22 mouse cellular contexts compared by ENCODE assay signal in the genomic region with DNA sequence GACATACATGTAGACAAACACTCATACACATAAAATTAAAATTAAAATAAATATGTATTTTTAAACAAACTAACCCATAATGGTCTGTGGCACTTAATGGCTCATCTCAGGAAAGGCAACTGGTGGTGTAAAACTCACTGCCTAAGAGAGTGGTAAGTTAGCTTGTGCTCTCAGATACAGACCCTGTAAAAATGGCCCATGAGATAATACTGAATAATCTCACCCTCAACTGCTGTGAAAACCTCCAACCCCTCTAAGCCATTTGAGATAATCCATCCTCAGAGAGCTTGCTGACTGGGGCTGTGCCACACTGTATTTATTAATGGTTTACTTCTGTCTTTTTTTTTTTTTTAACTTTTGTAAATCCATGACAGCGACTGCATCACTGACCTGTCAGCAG. TPM values are rescaled to one million over a fixed set of nuclear protein-coding genes. Genes with fewer than 3 reads are reported as not detected.
DNase-seq lines count a peak whose midpoint lies in the region; ATAC-seq and TF ChIP-seq lines count a peak whose summit lies in the region.
"Had no signal": no experiment of that assay in that cellular context is flagged by ENCODE, and none has a peak within 500 bp of the region (broad histone marks: within the 10 kb centered on the region; RNA-seq: fewer than 3 reads in every experiment).

No protein-coding gene starts in this region.

- H3K36me3 ChIP-seq in heart, embryonic 12.5 days: 0 out of 2 replicates have a peak, but pooled peaks cover 1% of the 10 kb centered on the region
- no peaks in the 10 kb centered on the region for H3K36me3 ChIP-seq in midbrain, embryonic 11.5 days (ENCODE audit: control insufficient read depth, insufficient read depth, low read length)
- H3K36me3 ChIP-seq in midbrain, embryonic 15.5 days (replicated peaks): no peaks in the 10 kb centered on the region
- H3K36me3 ChIP-seq in MEL (ENCODE audit: control insufficient read depth in 1 of 2, insufficient read depth in 2 of 2, low read length in 2 of 2): no peaks in the 10 kb centered on the region
- H3K36me3 ChIP-seq: G1E had no signal

- H3K79me2 ChIP-seq in MEL (ENCODE audit: control insufficient read depth, insufficient read depth, low read length, poor library complexity): no peaks in the 10 kb centered on the region; the same call in 1 of the 2 replicates

- H3K9ac ChIP-seq in heart, embryonic 12.5 days: no peak overlapping the region
- H3K9ac ChIP-seq in midbrain, embryonic 11.5 days (ENCODE audit: low read length): no peak overlapping the region
- no peak overlapping the region for H3K9ac ChIP-seq in midbrain, embryonic 15.5 days
- H3K9ac ChIP-seq in MEL (ENCODE audit: control insufficient read depth, low read depth, low read length, poor library complexity, severe bottlenecking): no peak overlapping the region

- no peak overlapping the region for H3K4me2 ChIP-seq in heart, embryonic 12.5 days
- no peak overlapping the region for H3K4me2 ChIP-seq in midbrain, embryonic 11.5 days
- no peak overlapping the region for H3K4me2 ChIP-seq in midbrain, embryonic 15.5 days

- no peak overlapping the region for H3K27ac ChIP-seq in heart, embryonic 12.5 days (ENCODE audit: poor library complexity, severe bottlenecking)
- H3K27ac ChIP-seq in midbrain, embryonic 11.5 days (ENCODE audit: low read depth, low read length): no peak overlapping the region
- no peak overlapping the region for H3K27ac ChIP-seq in midbrain, embryonic 15.5 days
- no peak overlapping the region for H3K27ac ChIP-seq in MEL (ENCODE audit: control insufficient read depth, low read depth, low read length)

- no peak for ATAC-seq in heart, embryonic 12.5 days (ENCODE audit: insufficient number of reproducible peaks, low FRiP score)
- ATAC-seq in midbrain, embryonic 11.5 days (ENCODE audit: low FRiP score): no peak
- ATAC-seq in midbrain, embryonic 15.5 days (replicated peaks): no peak
- ATAC-seq: activated CD4-positive, CD25-positive, alpha-beta regulatory T cell, adult 4 months; CD4-positive, CD25-positive, alpha-beta regulatory T cell, adult 4 months; Patski had no signal

- DNase-seq in heart, adult 11 months: peak; percentile 43
- peak; percentile 60 for DNase-seq in midbrain, embryonic 11.5 days (ENCODE audit: low spot score, missing footprints)
- DNase-seq in MEL (ENCODE audit: low read depth, low spot score): peak; percentile 46
- no peak for DNase-seq in spleen, postnatal 10 days (ENCODE audit: low spot score in 2 of 2)
- DNase-seq: adrenal gland, adult 2 months; adrenal gland, adult 8-10 months; adrenal gland, postnatal 10 days; adrenal gland, postnatal 14 days; adrenal gland, postnatal 25 days; adrenal gland, postnatal 36 days; B cell, adult 2 months; cerebellum, adult 11 months; cerebellum, adult 11-12 months; cerebellum, adult 18-20 months; cerebellum, adult 2 months had no signal

- no peak for TF ChIP-seq POLR2A in MEL (IDR thresholded peaks at IDR 0.05; ENCODE audit: control insufficient read depth in 1 of 2, insufficient read depth in 1 of 2, low read depth in 1 of 2, low read length in 2 of 2, poor library complexity in 1 of 2)

- no peak for TF ChIP-seq CTCF in MEL (IDR thresholded peaks at IDR 0.05 in 2 of 3, conservative IDR thresholded peaks at IDR 0.05 in 1 of 3; ENCODE audit: control insufficient read depth in 1 of 3, insufficient read depth in 1 of 3, low read depth in 2 of 3, low read length in 3 of 3, poor library complexity in 1 of 3, severe bottlenecking in 1 of 3)

- H3K9me3 ChIP-seq in heart, embryonic 12.5 days (replicated peaks): no peaks in the 10 kb centered on the region
- H3K9me3 ChIP-seq in midbrain, embryonic 11.5 days (ENCODE audit: control insufficient read depth, low read length): no peaks in the 10 kb centered on the region
- H3K9me3 ChIP-seq in midbrain, embryonic 15.5 days: no peaks in the 10 kb centered on the region
- no peaks in the 10 kb centered on the region for H3K9me3 ChIP-seq in MEL (replicated peaks; ENCODE audit: insufficient read depth, low read length)
- H3K9me3 ChIP-seq: G1E had no signal

- no peak overlapping the region for H3K4me3 ChIP-seq in heart, embryonic 12.5 days
- no peak overlapping the region for H3K4me3 ChIP-seq in midbrain, embryonic 11.5 days (ENCODE audit: low read depth, low read length)
- H3K4me3 ChIP-seq in midbrain, embryonic 15.5 days: no peak overlapping the region
- H3K4me3 ChIP-seq in MEL (ENCODE audit: control insufficient read depth in 1 of 2, insufficient read depth in 1 of 2, low read depth in 2 of 2, low read length in 2 of 2): no peak overlapping the region

- no peaks in the 10 kb centered on the region for H3K27me3 ChIP-seq in heart, embryonic 12.5 days (replicated peaks)
- H3K27me3 ChIP-seq in midbrain, embryonic 11.5 days (ENCODE audit: control insufficient read depth, insufficient read depth, low read length): peaks cover 8% of the 10 kb centered on the region; the same call in 1 of the 2 replicates
- peaks cover 10% of the 10 kb centered on the region for H3K27me3 ChIP-seq in midbrain, embryonic 15.5 days (replicated peaks)
- peaks cover 0 to 2% of the 10 kb centered on the region in 2 experiments; a peak in 1 of 4 replicates for H3K27me3 ChIP-seq in MEL (ENCODE audit: control insufficient read depth in 1 of 2, insufficient read depth in 2 of 2, low read length in 2 of 2)
- H3K27me3 ChIP-seq: CH12.LX, Patski had no signal

- WGBS in heart, embryonic 12.5 days: 76% methylated on average over 1 of the region's 1 CpGs
- 75% methylated on average over 1 of the region's 1 CpGs for WGBS in midbrain, embryonic 11.5 days
- WGBS in midbrain, embryonic 15.5 days: 85% methylated on average over 1 of the region's 1 CpGs

- no peak for TF ChIP-seq RAD21 in MEL (IDR thresholded peaks at IDR 0.05; ENCODE audit: low read depth, low read length)

- H3K4me1 ChIP-seq in heart, embryonic 12.5 days (replicated peaks): peaks cover 10% of the 10 kb centered on the region
- H3K4me1 ChIP-seq in midbrain, embryonic 11.5 days (ENCODE audit: control insufficient read depth, insufficient read depth, low read length): peaks cover 11% of the 10 kb centered on the region; the same call in 1 of the 2 replicates
- peaks cover 9% of the 10 kb centered on the region for H3K4me1 ChIP-seq in midbrain, embryonic 15.5 days
- H3K4me1 ChIP-seq in MEL (ENCODE audit: control insufficient read depth in 1 of 2, insufficient read depth in 2 of 2, low read length in 2 of 2): peaks cover 0 to 2% of the 10 kb centered on the region in 2 experiments; a peak in 1 of 4 replicates

- peak; percentile 51 to 53 for TF ChIP-seq EP300 in MEL (IDR thresholded peaks at IDR 0.05; ENCODE audit: low read depth in 1 of 2, low read length in 2 of 2)

TF ChIP-seq in MEL, 35 proteins besides CTCF, POLR2A, EP300 and RAD21 (continues in another document):
- TF ChIP-seq ZMIZ1 (IDR thresholded peaks at IDR 0.05; ENCODE audit: low read depth, low read length) (no peak), ETS1 (IDR thresholded peaks at IDR 0.05; ENCODE audit: low read depth, low read length) (no peak), USF2 (IDR thresholded peaks at IDR 0.05; ENCODE audit: borderline replicate concordance in 1 of 2, insufficient read depth in 1 of 2, low read depth in 1 of 2, low read length in 2 of 2) (no peak), GATA1 (IDR thresholded peaks at IDR 0.05; ENCODE audit: low read depth, low read length) (peak; percentile 57), MAX (IDR thresholded peaks at IDR 0.05; ENCODE audit: low read length) (no peak), RCOR1 (IDR thresholded peaks at IDR 0.05; ENCODE audit: low read depth, low read length) (peak; percentile 25; the same call in 1 of the 2 replicates), MXI1 (IDR thresholded peaks at IDR 0.05; ENCODE audit: low read depth, low read length) (no peak), USF1 (IDR thresholded peaks at IDR 0.05; ENCODE audit: low read depth, low read length) (no peak), GABPA (IDR thresholded peaks at IDR 0.05; ENCODE audit: low read depth, low read length) (no peak), MAZ (IDR thresholded peaks at IDR 0.05; ENCODE audit: low read depth, low read length) (no peak), MEF2A (IDR thresholded peaks at IDR 0.05; ENCODE audit: extremely low read depth, insufficient replicate concordance, low read depth, low read length, poor library complexity, severe bottlenecking) (no peak), NELFE (IDR thresholded peaks at IDR 0.05; ENCODE audit: low read depth, low read length) (no peak), HCFC1 (IDR thresholded peaks at IDR 0.05; ENCODE audit: low read depth, low read length) (no peak), ZKSCAN1 (IDR thresholded peaks at IDR 0.05; ENCODE audit: low read depth, low read length) (no peak), TCF12 (IDR thresholded peaks at IDR 0.05; ENCODE audit: low read depth, low read length) (0 out of 2 replicates have a peak, but pooled peaks have one; percentile 20), TAL1 (IDR thresholded peaks at IDR 0.05; ENCODE audit: low read length) (peak; percentile 6; the same call in 1 of the 2 replicates), POLR2AphosphoS2 (IDR thresholded peaks at IDR 0.05; ENCODE audit: low read length) (no peak), CHD2 (IDR thresholded peaks at IDR 0.05; ENCODE audit: low read length) (no peak), MYB (IDR thresholded peaks at IDR 0.05; ENCODE audit: low read depth, low read length) (no peak), CHD1 (IDR thresholded peaks at IDR 0.05; ENCODE audit: low read depth, low read length) (no peak), MYC (IDR thresholded peaks at IDR 0.05; ENCODE audit: low read depth, low read length) (no peak), ZC3H11A (IDR thresholded peaks at IDR 0.05; ENCODE audit: low read depth, low read length) (no peak)

RNA-seq across cellular contexts. Expression of gene Zfp9, which starts 3.0 kb away (rescaled TPM):
- 9.1 and 10.3 TPM in 2 replicates for polyA plus RNA-seq in heart, embryonic 12.5 days (2016; fragmentation: Nextera tagmentation; extraction: Ambion mirVana)
- polyA plus RNA-seq in midbrain, embryonic 11.5 days (2014; fragmentation: Nextera tagmentation; extraction: Ambion mirVana): 9.4 and 12.5 TPM in 2 replicates
- 12.5 and 12.6 TPM in 2 replicates for polyA plus RNA-seq in midbrain, embryonic 15.5 days (2015; fragmentation: Nextera tagmentation; extraction: Ambion mirVana)
- total RNA-seq in MEL (2012; rRNA removed): 0.72 and 1.2 TPM in 2 replicates
- polyA plus RNA-seq in MEL (2012; ENCODE audit: insufficient read depth in 1 of 2, insufficient read length in 2 of 2, low read depth in 1 of 2, low replicate concordance in 2 of 2, missing spikeins in 1 of 2): 1 to 10 TPM in 1 of 2 experiments, not detected in 1; 1.1 TPM
- polyA plus RNA-seq: activated CD4-positive, CD25-positive, alpha-beta regulatory T cell, adult 4 months; G1E had no signal

RNA-seq across cellular contexts. Expression of gene Zfp248, which starts 26.8 kb away (rescaled TPM):
- 5.9 and 7.1 TPM in 2 replicates for polyA plus RNA-seq in heart, embryonic 12.5 days (2016; fragmentation: Nextera tagmentation; extraction: Ambion mirVana)
- 11.8 and 12.1 TPM in 2 replicates for polyA plus RNA-seq in midbrain, embryonic 11.5 days (2014; fragmentation: Nextera tagmentation; extraction: Ambion mirVana)
- 18.6 and 19.3 TPM in 2 replicates for polyA plus RNA-seq in midbrain, embryonic 15.5 days (2015; fragmentation: Nextera tagmentation; extraction: Ambion mirVana)
- 2.3 and 2.8 TPM in 2 replicates for total RNA-seq in MEL (2012; rRNA removed)
- polyA plus RNA-seq in MEL (2012; ENCODE audit: insufficient read depth in 1 of 2, insufficient read length in 2 of 2, low read depth in 1 of 2, low replicate concordance in 2 of 2, missing spikeins in 1 of 2): 1 to 10 TPM in 1 of 2 experiments, not detected in 1; 3.0 TPM

Comparison
In these comparisons a context has a peak if more than half of its experiments do, and no peak if none do; other contexts are left out.
1. DNase-seq: peak in heart, adult 11 months (single experiment), midbrain, embryonic 11.5 days (single experiment) and MEL (single experiment); none in spleen, postnatal 10 days (0 of 2).